Mouse (Mus musculus) erythroblast, embryonic 14.5 days (primary cell): ENCODE measurements around the gene Spdye4c. TPM values are rescaled to one million over a fixed set of nuclear protein-coding genes. Genes with fewer than 3 reads are reported as not detected.

Source experiments
- H3K27me3 ChIP-seq: 2 replicates; pipeline ENCODE4 v1.6.1; 2012; ENCODE audit warnings: inconsistent platforms; ENCODE audit not compliant: control insufficient read depth
- H3K36me3 ChIP-seq: 2 replicates; pipeline ENCODE4 v1.6.1; 2012; ENCODE audit warnings: mild to moderate bottlenecking, inconsistent platforms; ENCODE audit not compliant: control insufficient read depth
- H3K4me1 ChIP-seq: 2 replicates; pipeline ENCODE4 v1.6.1; 2012; ENCODE audit warnings: inconsistent platforms; ENCODE audit not compliant: control insufficient read depth
- H3K4me3 ChIP-seq: replicated peaks from 2 replicates; pipeline ENCODE3; 2012; ENCODE audit warnings: moderate library complexity, mild to moderate bottlenecking, inconsistent platforms
- H3K9me3 ChIP-seq: 2 replicates; pipeline ENCODE4 v1.6.1; 2012; ENCODE audit warnings: low read length, inconsistent platforms, mixed read lengths; ENCODE audit not compliant: control insufficient read depth
- GATA1 ChIP-seq: IDR thresholded peaks from 2 replicates; pipeline ENCODE4 v1.6.1; 2012; ENCODE audit warnings: low read length, inconsistent platforms, mixed read lengths
- TAL1 ChIP-seq: IDR thresholded peaks from 3 replicates; pipeline ENCODE4 v1.6.1; 2012; ENCODE audit warnings: low read length, inconsistent platforms, mixed read lengths
- polyA plus RNA-seq: library from polyadenylated mRNA; stranded (reverse); fragments of >175 nt; gene quantifications from 2 replicates; pipeline ENCODE4 v1.2.3, GENCODE M21; 2012

Gene Spdye4c
- polyA plus RNA-seq: not detected in 2 replicates

GRCm38 (mm10) chr2:128590909-128591308 is at the start of gene Spdye4c:
Gene Spdye4c, plus strand, starts transcription at chr2:128591209.
- H3K4me1 ChIP-seq: no peaks in the 10 kb centered on the region
- no peaks in the 10 kb centered on the region for H3K36me3 ChIP-seq
- no peak for TF ChIP-seq TAL1
- TF ChIP-seq GATA1: no peak
- no peaks in the 10 kb centered on the region for H3K27me3 ChIP-seq
- no peak within 1 kb of the TSS for H3K4me3 ChIP-seq
- no peaks in the 10 kb centered on the region; the same call in 1 of the 2 replicates for H3K9me3 ChIP-seq

GRCm38 (mm10) chr2:128543495-128543894 is 47.5 kb upstream of the Spdye4c start:
- TF ChIP-seq GATA1 (no peak), TAL1 (no peak)
- H3K36me3 ChIP-seq: no peaks in the 10 kb centered on the region
- no peaks in the 10 kb centered on the region for H3K27me3 ChIP-seq
- no peak overlapping the region for H3K4me3 ChIP-seq
- no peaks in the 10 kb centered on the region for H3K9me3 ChIP-seq
- peaks cover 6% of the 10 kb centered on the region for H3K4me1 ChIP-seq

GRCm38 (mm10) chr2:128544421-128545137 is 46.4 kb upstream of the Spdye4c start:
- H3K9me3 ChIP-seq: no peaks in the 10 kb centered on the region
- TF ChIP-seq GATA1 (no peak), TAL1 (no peak)
- H3K4me3 ChIP-seq: no peak overlapping the region
- peaks cover 6% of the 10 kb centered on the region for H3K4me1 ChIP-seq
- H3K36me3 ChIP-seq: no peaks in the 10 kb centered on the region
- no peaks in the 10 kb centered on the region for H3K27me3 ChIP-seq

DNA sequence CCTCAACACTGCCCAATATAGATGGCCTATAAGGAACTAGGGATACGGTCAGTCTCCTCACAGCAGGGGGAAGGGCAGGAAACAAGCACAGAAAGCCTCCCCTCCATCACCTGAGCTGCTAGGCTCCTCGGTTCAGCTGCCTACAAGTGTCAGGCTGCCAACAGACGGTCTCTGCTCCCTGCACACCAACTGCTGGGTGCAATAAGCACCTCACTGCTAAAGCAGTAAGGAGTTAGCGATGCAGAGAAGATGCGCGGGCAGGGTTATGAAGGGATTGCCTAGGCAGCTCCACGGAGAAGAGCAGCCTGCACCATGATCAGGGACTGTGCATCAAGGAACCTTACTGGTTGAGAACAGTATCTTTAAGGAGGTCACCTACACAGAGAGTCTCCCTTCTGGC is 45.6 kb upstream of the Spdye4c start:
- no peaks in the 10 kb centered on the region for H3K9me3 ChIP-seq
- no peaks in the 10 kb centered on the region for H3K27me3 ChIP-seq
- no peak overlapping the region for H3K4me3 ChIP-seq
- H3K36me3 ChIP-seq: no peaks in the 10 kb centered on the region
- TF ChIP-seq TAL1 (no peak), GATA1 (no peak)
- H3K4me1 ChIP-seq: peaks cover 6% of the 10 kb centered on the region

GRCm38 (mm10) chr2:128547079-128547478 is 43.9 kb upstream of the Spdye4c start:
- no peak for TF ChIP-seq GATA1
- no peak for TF ChIP-seq TAL1
- H3K27me3 ChIP-seq: no peaks in the 10 kb centered on the region
- no peak overlapping the region for H3K4me3 ChIP-seq
- H3K36me3 ChIP-seq: no peaks in the 10 kb centered on the region
- H3K9me3 ChIP-seq: no peaks in the 10 kb centered on the region
- peaks cover 6% of the 10 kb centered on the region for H3K4me1 ChIP-seq

GRCm38 (mm10) chr2:128548262-128548661 is 42.7 kb upstream of the Spdye4c start:
- Histone ChIP-seq H3K36me3 (no peaks in the 10 kb centered on the region), H3K27me3 (no peaks in the 10 kb centered on the region)
- TF ChIP-seq TAL1 (no peak), GATA1 (no peak)

GRCm38 (mm10) chr2:128549561-128549960 is 41.4 kb upstream of the Spdye4c start:
- TF ChIP-seq GATA1 (no peak), TAL1 (no peak)
- H3K4me1 ChIP-seq: peaks cover 3% of the 10 kb centered on the region

More at GRCm38 (mm10) chr2:128548262-128548661, 42.7 kb upstream of the Spdye4c start:
- Histone ChIP-seq H3K4me3 (no peak overlapping the region), H3K9me3 (no peaks in the 10 kb centered on the region), H3K4me1 (peaks cover 6% of the 10 kb centered on the region)

DNA sequence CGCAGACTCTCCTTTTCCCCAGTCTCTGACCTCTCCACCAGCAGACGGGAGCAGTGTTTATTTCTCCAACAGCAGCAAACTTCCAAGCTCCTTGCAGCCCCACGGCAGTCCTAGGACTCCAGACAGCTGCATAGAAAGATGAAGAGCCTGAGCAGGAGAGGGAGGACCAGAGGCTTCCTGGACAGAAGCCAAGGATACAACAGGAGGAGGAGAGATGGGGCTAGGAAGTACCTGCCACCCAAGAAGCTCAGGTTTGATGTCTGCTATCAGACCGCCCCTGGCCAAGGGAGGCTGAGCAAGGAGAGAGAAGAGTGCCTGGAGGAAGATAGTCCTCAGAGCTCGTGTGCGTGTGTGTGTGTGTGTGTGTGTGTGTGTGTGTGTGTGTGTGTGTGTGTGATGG is 41.0 kb upstream of the Spdye4c start:
- Histone ChIP-seq H3K36me3 (no peaks in the 10 kb centered on the region), H3K9me3 (no peaks in the 10 kb centered on the region), H3K4me1 (peaks cover under 1% of the 10 kb centered on the region), H3K27me3 (no peaks in the 10 kb centered on the region), H3K4me3 (no peak overlapping the region)
- no peak for TF ChIP-seq GATA1

More at GRCm38 (mm10) chr2:128549561-128549960, 41.4 kb upstream of the Spdye4c start:
- Histone ChIP-seq H3K9me3 (no peaks in the 10 kb centered on the region), H3K27me3 (no peaks in the 10 kb centered on the region), H3K4me3 (no peak overlapping the region), H3K36me3 (no peaks in the 10 kb centered on the region)

DNA sequence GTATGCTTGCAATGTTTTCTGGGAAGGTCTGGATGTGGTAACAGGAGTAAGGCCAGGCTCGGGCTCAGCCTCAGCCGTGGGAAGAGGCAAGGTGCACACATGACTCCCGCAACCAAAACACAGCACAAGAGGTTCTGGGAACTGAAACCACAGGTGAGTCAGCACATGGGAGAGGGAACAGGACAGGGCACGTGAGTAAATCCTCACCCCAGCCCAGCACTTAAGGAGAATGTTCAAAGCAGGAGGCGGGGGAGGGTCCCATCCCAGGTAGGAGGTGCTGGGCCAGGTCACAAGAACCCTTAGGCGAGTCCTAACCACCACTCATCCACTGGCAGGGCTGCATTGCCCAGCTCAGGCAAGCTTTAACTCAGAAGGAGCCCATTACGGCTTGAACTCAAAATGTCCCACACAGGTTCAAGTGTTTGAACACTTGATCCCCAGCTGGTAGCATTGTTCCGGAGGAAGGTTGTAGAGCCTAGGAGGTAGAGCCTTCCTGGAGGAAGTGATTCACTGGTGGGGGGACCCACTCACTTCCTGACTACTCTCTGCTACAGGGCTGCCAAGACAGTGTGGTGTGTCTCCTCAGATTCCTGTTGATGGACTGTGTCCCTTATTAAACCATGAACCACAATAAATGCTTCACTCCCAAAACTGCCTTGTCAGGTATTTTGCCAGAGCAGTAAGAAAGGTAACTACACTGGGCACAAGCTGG is 38.8 kb upstream of the Spdye4c start:
- H3K27me3 ChIP-seq: no peaks in the 10 kb centered on the region
- H3K4me1 ChIP-seq: no peaks in the 10 kb centered on the region
- H3K4me3 ChIP-seq: no peak overlapping the region
- no peak for TF ChIP-seq GATA1
- TF ChIP-seq TAL1: no peak
- H3K36me3 ChIP-seq: no peaks in the 10 kb centered on the region
- no peaks in the 10 kb centered on the region for H3K9me3 ChIP-seq
